8 mouse cellular contexts compared by ENCODE assay signal in genomic region chr13:74208986-74209345, GRCm38 (mm10). TPM values are rescaled to one million over a fixed set of nuclear protein-coding genes. Genes with fewer than 3 reads are reported as not detected.
DNase-seq lines count a peak whose midpoint lies in the region; ATAC-seq and TF ChIP-seq lines count a peak whose summit lies in the region.

No protein-coding gene starts in this region.

- peaks cover 19% of the 10 kb centered on the region for H3K36me3 ChIP-seq in heart, embryonic 12.5 days
- H3K36me3 ChIP-seq in C2C12 (ENCODE audit: control insufficient read depth, insufficient read depth) = peaks cover 3% of the 10 kb centered on the region
- H3K36me3 ChIP-seq in hindbrain, embryonic 10.5 days = peaks cover 18% of the 10 kb centered on the region
- no peaks in the 10 kb centered on the region; the same call in 1 of the 2 replicates for H3K36me3 ChIP-seq in liver, embryonic 11.5 days (ENCODE audit: control insufficient read depth, insufficient read depth, low read length)

- peaks cover 18% of the 10 kb centered on the region for H3K79me2 ChIP-seq in C2C12 (ENCODE audit: control insufficient read depth, insufficient read depth)

- peaks cover 13% of the 10 kb centered on the region for H3K4me1 ChIP-seq in heart, embryonic 12.5 days (replicated peaks)
- H3K4me1 ChIP-seq in hindbrain, embryonic 10.5 days (replicated peaks) = peaks cover 24% of the 10 kb centered on the region
- H3K4me1 ChIP-seq in liver, embryonic 11.5 days (replicated peaks; ENCODE audit: control insufficient read depth, insufficient read depth, low read length) = 0 out of 2 replicates have a peak, but pooled peaks cover 3% of the 10 kb centered on the region

- H3K79me3 ChIP-seq in C2C12 (ENCODE audit: low read depth) = no peaks in the 10 kb centered on the region

- peak overlapping the region; percentile 80 for H3K9ac ChIP-seq in heart, embryonic 12.5 days
- H3K9ac ChIP-seq in liver, embryonic 11.5 days (ENCODE audit: low read depth, low read length) = peak overlapping the region; percentile 63

- no peak for DNase-seq in heart, adult 9 months (ENCODE audit: low spot score in 2 of 2)
- peak; percentile 59 for DNase-seq in brain, adult 2 months (ENCODE audit: low read depth, low spot score)
- no peak for DNase-seq in hindbrain, embryonic 10.5 days (ENCODE audit: low spot score)
- no peak for DNase-seq in liver, embryonic 11.5 days (ENCODE audit: low spot score)
- peak; percentile 3 for DNase-seq in skeletal muscle tissue, adult 2 months (ENCODE audit: low read depth, low spot score)
- DNase-seq in B cell, adult 2 months = no peak

- peak overlapping the region; percentile 82 for H3K4me2 ChIP-seq in heart, embryonic 12.5 days
- peak overlapping the region; percentile 91 for H3K4me2 ChIP-seq in liver, embryonic 11.5 days

- TF ChIP-seq CTCF in C2C12 (IDR thresholded peaks at IDR 0.05; ENCODE audit: control insufficient read depth, insufficient read depth, insufficient read length) = no peak

- peak overlapping the region; percentile 44 for H3ac ChIP-seq in C2C12 (ENCODE audit: control insufficient read depth, insufficient read length, low read depth)

- peaks cover 16% of the 10 kb centered on the region; the same call in 1 of the 2 replicates for H3K27me3 ChIP-seq in heart, embryonic 12.5 days (replicated peaks)
- H3K27me3 ChIP-seq in C2C12 (ENCODE audit: control insufficient read depth, insufficient read depth, insufficient read length) = no peaks in the 10 kb centered on the region
- no peaks in the 10 kb centered on the region for H3K27me3 ChIP-seq in hindbrain, embryonic 10.5 days (ENCODE audit: insufficient read depth, poor library complexity, severe bottlenecking)
- no peaks in the 10 kb centered on the region for H3K27me3 ChIP-seq in liver, embryonic 11.5 days (replicated peaks; ENCODE audit: control insufficient read depth, insufficient read depth, low read length)

- H3K9me3 ChIP-seq in heart, embryonic 12.5 days (replicated peaks) = no peaks in the 10 kb centered on the region
- no peaks in the 10 kb centered on the region for H3K9me3 ChIP-seq in hindbrain, embryonic 10.5 days
- no peaks in the 10 kb centered on the region for H3K9me3 ChIP-seq in liver, embryonic 11.5 days (ENCODE audit: control insufficient read depth, low read length)

- peak overlapping the region; percentile 89 for H3K27ac ChIP-seq in heart, embryonic 12.5 days (ENCODE audit: poor library complexity, severe bottlenecking)
- H3K27ac ChIP-seq in hindbrain, embryonic 10.5 days = peak overlapping the region; percentile 90
- peak overlapping the region; percentile 58 for H3K27ac ChIP-seq in liver, embryonic 11.5 days (ENCODE audit: low read depth, low read length)

- peak overlapping the region; percentile 76 for H3K4me3 ChIP-seq in heart, embryonic 12.5 days
- H3K4me3 ChIP-seq in C2C12 (ENCODE audit: insufficient read depth, poor library complexity, severe bottlenecking) = peak overlapping the region; percentile 65
- peak overlapping the region; percentile 84 for H3K4me3 ChIP-seq in hindbrain, embryonic 10.5 days
- H3K4me3 ChIP-seq in liver, embryonic 11.5 days (ENCODE audit: low read depth, low read length) = peak overlapping the region; percentile 72

- peak; percentile 25; the same call in 1 of the 2 replicates for ATAC-seq in heart, embryonic 12.5 days (ENCODE audit: insufficient number of reproducible peaks, low FRiP score)
- peak; percentile 46 for ATAC-seq in liver, embryonic 11.5 days (replicated peaks; ENCODE audit: low FRiP score)

- WGBS in heart, embryonic 12.5 days = 14% methylated on average over 12 of the region's 12 CpGs
- 22% methylated on average over 12 of the region's 12 CpGs for whole genome bisulfite sequencing in hindbrain, embryonic 10.5 days
- WGBS in liver, embryonic 11.5 days = 19% methylated on average over 12 of the region's 12 CpGs

TF ChIP-seq in C2C12, 6 proteins besides CTCF, POLR2A, EP300 and RAD21:
- no peak for TF ChIP-seq MAX (IDR thresholded peaks at IDR 0.05)
- no peak for TF ChIP-seq CEBPB (IDR thresholded peaks at IDR 0.05; ENCODE audit: low read depth)
- TF ChIP-seq MYOD1 (IDR thresholded peaks at IDR 0.05; ENCODE audit: control insufficient read depth, insufficient read length, low read depth) = no peak

RNA-seq across cellular contexts. Expression of gene Exoc3, which starts 0.4 kb away (rescaled TPM):
- 50.4 and 51.0 TPM in 2 replicates for polyA plus RNA-seq in heart, embryonic 12.5 days (2016; fragmentation: Nextera tagmentation; extraction: Ambion mirVana)
- polyA plus RNA-seq in C2C12 (2012; fragmentation: generic; extraction: Trizol) = 22.8 TPM
- polyA plus RNA-seq in hindbrain, embryonic 10.5 days (2016; fragmentation: Nextera tagmentation; extraction: Ambion mirVana) = 79.2 and 90.0 TPM in 2 replicates
- polyA plus RNA-seq in liver, embryonic 11.5 days (2014; fragmentation: Nextera tagmentation; extraction: Ambion mirVana) = 50.2 and 55.9 TPM in 2 replicates

Comparison
In these comparisons a context has a peak if more than half of its experiments do, and no peak if none do; other contexts are left out.
1. DNase-seq: peak in brain, adult 2 months (single experiment) and skeletal muscle tissue, adult 2 months (single experiment); none in heart, adult 9 months (0 of 2), hindbrain, embryonic 10.5 days (single experiment), liver, embryonic 11.5 days (single experiment) and B cell, adult 2 months (0 of 2).
2. Peak in every context shown above with its lines, with median percentiles within 50 percentile points of each other: H3K27ac ChIP-seq and H3K4me3 ChIP-seq.